Mouse (Mus musculus): ENCODE measurements around the gene Ccpg1. TPM values are rescaled to one million over a fixed set of nuclear protein-coding genes. Genes with fewer than 3 reads are reported as not detected.

Gene Ccpg1
- polyA plus RNA-seq, 1 experiment from 2014 or later, result 28.8 TPM

GRCm38 (mm10) chr9:72958521-72959450 is 26.4 kb upstream of the Ccpg1 start, which contains the start of the genes Dyx1c1 and Gm44503:
Gene Dyx1c1 (plus strand): TSS chr9:72958785.
Gene Gm44503 (plus strand): TSS chr9:72958852.
- 3% methylated on average over 43 of the region's 43 CpGs for WGBS
- no peak within 1 kb of the TSS for H3K27ac ChIP-seq (ENCODE audit: low read depth, low read length)

GRCm38 (mm10) chr9:72961346-72961745 is 23.9 kb upstream of the Ccpg1 start:
- Histone ChIP-seq H3K4me1 (ENCODE audit: control insufficient read depth, insufficient read depth, low read length) (peaks cover 3% of the 10 kb centered on the region; the same call in 1 of the 2 replicates), H3K9ac (ENCODE audit: low read length) (no peak overlapping the region), H3K4me2 (ENCODE audit: low read depth) (no peak overlapping the region), H3K36me3 (ENCODE audit: control insufficient read depth, insufficient read depth, low read length) (no peaks in the 10 kb centered on the region), H3K4me3 (ENCODE audit: low read depth, low read length) (no peak overlapping the region), H3K27ac (ENCODE audit: low read depth, low read length) (no peak overlapping the region), H3K27me3 (ENCODE audit: control insufficient read depth, insufficient read depth, low read length) (no peaks in the 10 kb centered on the region), H3K9me3 (ENCODE audit: control insufficient read depth, low read length) (no peaks in the 10 kb centered on the region)
- DNase-seq (ENCODE audit: low spot score), result no peak
- WGBS, result 81% methylated on average over 8 of the region's 8 CpGs
- ATAC-seq (ENCODE audit: insufficient read depth, low FRiP score, low TSS enrichment), result no peak

More at GRCm38 (mm10) chr9:72958521-72959450, 26.4 kb upstream of the Ccpg1 start, which contains the start of the genes Dyx1c1 and Gm44503:
- Histone ChIP-seq H3K9me3 (ENCODE audit: control insufficient read depth, low read length) (no peaks in the 10 kb centered on the region), H3K9ac (ENCODE audit: low read length) (peak within 1 kb of the TSS; percentile 61), H3K27me3 (ENCODE audit: control insufficient read depth, insufficient read depth, low read length) (no peaks in the 10 kb centered on the region), H3K36me3 (ENCODE audit: control insufficient read depth, insufficient read depth, low read length) (no peaks in the 10 kb centered on the region), H3K4me2 (ENCODE audit: low read depth) (peak within 1 kb of the TSS; percentile 68), H3K4me1 (ENCODE audit: control insufficient read depth, insufficient read depth, low read length) (peaks cover 3% of the 10 kb centered on the region; the same call in 1 of the 2 replicates), H3K4me3 (ENCODE audit: low read depth, low read length) (peak within 1 kb of the TSS; percentile 60)
- peak; percentile 90 for DNase-seq (ENCODE audit: low spot score)
- peak; percentile 97 for ATAC-seq (ENCODE audit: insufficient read depth, low FRiP score, low TSS enrichment)

GRCm38 (mm10) chr9:72961959-72962358 is 23.3 kb upstream of the Ccpg1 start:
- ATAC-seq (ENCODE audit: insufficient read depth, low FRiP score, low TSS enrichment), result no peak
- DNase-seq (ENCODE audit: low spot score), result no peak
- Histone ChIP-seq H3K4me1 (ENCODE audit: control insufficient read depth, insufficient read depth, low read length) (peaks cover 3% of the 10 kb centered on the region; the same call in 1 of the 2 replicates), H3K36me3 (ENCODE audit: control insufficient read depth, insufficient read depth, low read length) (no peaks in the 10 kb centered on the region), H3K9me3 (ENCODE audit: control insufficient read depth, low read length) (no peaks in the 10 kb centered on the region), H3K4me2 (ENCODE audit: low read depth) (no peak overlapping the region), H3K27ac (ENCODE audit: low read depth, low read length) (no peak overlapping the region), H3K27me3 (ENCODE audit: control insufficient read depth, insufficient read depth, low read length) (no peaks in the 10 kb centered on the region), H3K9ac (ENCODE audit: low read length) (no peak overlapping the region), H3K4me3 (ENCODE audit: low read depth, low read length) (no peak overlapping the region)
- 80% methylated on average over 15 of the region's 15 CpGs for WGBS

GRCm38 (mm10) chr9:72968349-72969061 is 16.7 kb upstream of the Ccpg1 start:
- Histone ChIP-seq H3K9me3 (ENCODE audit: control insufficient read depth, low read length) (no peaks in the 10 kb centered on the region), H3K4me2 (ENCODE audit: low read depth) (no peak overlapping the region), H3K4me3 (ENCODE audit: low read depth, low read length) (no peak overlapping the region), H3K36me3 (ENCODE audit: control insufficient read depth, insufficient read depth, low read length) (no peaks in the 10 kb centered on the region), H3K9ac (ENCODE audit: low read length) (no peak overlapping the region), H3K4me1 (ENCODE audit: control insufficient read depth, insufficient read depth, low read length) (no peaks in the 10 kb centered on the region), H3K27me3 (ENCODE audit: control insufficient read depth, insufficient read depth, low read length) (no peaks in the 10 kb centered on the region), H3K27ac (ENCODE audit: low read depth, low read length) (no peak overlapping the region)
- DNase-seq (ENCODE audit: low spot score) (peak; percentile 33), ATAC-seq (ENCODE audit: insufficient read depth, low FRiP score, low TSS enrichment) (no peak)
- 38% methylated on average over 11 of the region's 11 CpGs for WGBS

GRCm38 (mm10) chr9:72969874-72970273 is 15.4 kb upstream of the Ccpg1 start:
- H3K4me2 ChIP-seq (ENCODE audit: low read depth), result no peak overlapping the region
- no peak overlapping the region for H3K27ac ChIP-seq (ENCODE audit: low read depth, low read length)
- H3K4me3 ChIP-seq (ENCODE audit: low read depth, low read length), result no peak overlapping the region
- WGBS, result 73% methylated on average over 7 of the region's 7 CpGs
- no peaks in the 10 kb centered on the region for H3K36me3 ChIP-seq (ENCODE audit: control insufficient read depth, insufficient read depth, low read length)
- no peak for DNase-seq (ENCODE audit: low spot score)
- H3K9me3 ChIP-seq (ENCODE audit: control insufficient read depth, low read length), result no peaks in the 10 kb centered on the region
- H3K9ac ChIP-seq (ENCODE audit: low read length), result no peak overlapping the region
- H3K4me1 ChIP-seq (ENCODE audit: control insufficient read depth, insufficient read depth, low read length), result no peaks in the 10 kb centered on the region
- no peak for ATAC-seq (ENCODE audit: insufficient read depth, low FRiP score, low TSS enrichment)
- H3K27me3 ChIP-seq (ENCODE audit: control insufficient read depth, insufficient read depth, low read length), result no peaks in the 10 kb centered on the region

GRCm38 (mm10) chr9:72972435-72972834 is 12.8 kb upstream of the Ccpg1 start:
- no peak overlapping the region for H3K9ac ChIP-seq (ENCODE audit: low read length)
- no peaks in the 10 kb centered on the region for H3K36me3 ChIP-seq (ENCODE audit: control insufficient read depth, insufficient read depth, low read length)
- 86% methylated on average over 5 of the region's 5 CpGs for WGBS
- ATAC-seq (ENCODE audit: insufficient read depth, low FRiP score, low TSS enrichment) (no peak), DNase-seq (ENCODE audit: low spot score) (no peak)
- no peaks in the 10 kb centered on the region for H3K9me3 ChIP-seq (ENCODE audit: control insufficient read depth, low read length)
- no peak overlapping the region for H3K4me3 ChIP-seq (ENCODE audit: low read depth, low read length)
- H3K4me2 ChIP-seq (ENCODE audit: low read depth), result no peak overlapping the region
- no peaks in the 10 kb centered on the region for H3K4me1 ChIP-seq (ENCODE audit: control insufficient read depth, insufficient read depth, low read length)
- no peaks in the 10 kb centered on the region for H3K27me3 ChIP-seq (ENCODE audit: control insufficient read depth, insufficient read depth, low read length)
- no peak overlapping the region for H3K27ac ChIP-seq (ENCODE audit: low read depth, low read length)

- no peaks in the 10 kb centered on the region for H3K36me3 ChIP-seq (ENCODE audit: control insufficient read depth, insufficient read depth, low read length)
- no peaks in the 10 kb centered on the region for H3K4me1 ChIP-seq (ENCODE audit: control insufficient read depth, insufficient read depth, low read length)
- H3K4me3 ChIP-seq (ENCODE audit: low read depth, low read length), result no peak overlapping the region
- H3K9me3 ChIP-seq (ENCODE audit: control insufficient read depth, low read length), result no peaks in the 10 kb centered on the region
- no peak overlapping the region for H3K9ac ChIP-seq (ENCODE audit: low read length)
- no peak overlapping the region for H3K27ac ChIP-seq (ENCODE audit: low read depth, low read length)
- H3K4me2 ChIP-seq (ENCODE audit: low read depth), result no peak overlapping the region
- DNase-seq (ENCODE audit: low spot score) (no peak), ATAC-seq (ENCODE audit: insufficient read depth, low FRiP score, low TSS enrichment) (no peak)
- no peaks in the 10 kb centered on the region for H3K27me3 ChIP-seq (ENCODE audit: control insufficient read depth, insufficient read depth, low read length)
These were observed 12.2 kb upstream of the Ccpg1 start for GRCm38 (mm10) chr9:72972984-72973383.

- no peak overlapping the region for H3K4me3 ChIP-seq (ENCODE audit: low read depth, low read length)
- H3K36me3 ChIP-seq (ENCODE audit: control insufficient read depth, insufficient read depth, low read length), result no peaks in the 10 kb centered on the region
- H3K4me1 ChIP-seq (ENCODE audit: control insufficient read depth, insufficient read depth, low read length), result no peaks in the 10 kb centered on the region
- no peak for DNase-seq (ENCODE audit: low spot score)
- H3K27me3 ChIP-seq (ENCODE audit: control insufficient read depth, insufficient read depth, low read length), result no peaks in the 10 kb centered on the region
- no peaks in the 10 kb centered on the region for H3K9me3 ChIP-seq (ENCODE audit: control insufficient read depth, low read length)
- 79% methylated on average over 5 of the region's 5 CpGs for WGBS
- ATAC-seq (ENCODE audit: insufficient read depth, low FRiP score, low TSS enrichment), result no peak
- no peak overlapping the region for H3K4me2 ChIP-seq (ENCODE audit: low read depth)
- no peak overlapping the region for H3K9ac ChIP-seq (ENCODE audit: low read length)
- H3K27ac ChIP-seq (ENCODE audit: low read depth, low read length), result no peak overlapping the region
These were observed 10.5 kb upstream of the Ccpg1 start for GRCm38 (mm10) chr9:72974734-72975133.

Data from neural tube, embryonic 11.5 days (tissue).